Mouse (Mus musculus) embryonic stem cell, embryonic (primary cell): ENCODE data around the gene Cpn1.

Experiments
- CTCF ChIA-PET, 4 experiments: fragments of 300-600 bp in 2 of 4; fragments of 350-600 bp in 2 of 4; sonication (Branson Sonifier 250); formaldehyde crosslinking; loops; one replicate each; lab custom pipeline; 2022; ENCODE audit warnings: inconsistent platforms in 2 of 4; lab: Charles Lee
- POLR2A ChIA-PET, 4 experiments: fragments of 300-600 bp in 2 of 4; fragments of 350-600 bp in 2 of 4; sonication (Branson Sonifier 250); formaldehyde crosslinking; loops; one replicate each; lab custom pipeline; 2022; ENCODE audit warnings: antibody characterized with exemption in 4 of 4, inconsistent platforms in 1 of 4; lab: Charles Lee

The Cpn1 gene

GRCm38 (mm10) chr19:43960014-43960413 lies 26.3 kb downstream of the Cpn1 start:
- ChIA-PET CTCF (interaction anchor here (0.5 to 4.3 kb wide), 21 partner anchors 11 to 226 kb away, joined by 3 to 19 read pairs (median 4); partner anchors contain the start of genes Chuk (in 1 of the 4), Cox15 (in 1 of the 4) and Cutc (in 1 of the 4)), POLR2A (interaction anchor here in 1 of 4 experiments (0.8 kb wide), 1 partner anchor 458 kb away, joined by 4 read pairs; no protein-coding TSS in a partner anchor)

GRCm38 (mm10) chr19:43959162-43959561 lies 27.2 kb downstream of the Cpn1 start:
- POLR2A ChIA-PET, result no interaction called here

GRCm38 (mm10) chr19:43957881-43958280 lies 28.5 kb downstream of the Cpn1 start:
- CTCF ChIA-PET, result interaction anchor here in 2 of 4 experiments (0.6 to 1.7 kb wide), 4 partner anchors 9 to 140 kb away, joined by 3 to 5 read pairs (median 4); no protein-coding TSS in a partner anchor
- POLR2A ChIA-PET, result interaction anchor here in 1 of 4 experiments (1.2 kb wide), 1 partner anchor 134 kb away, joined by 3 read pairs; no protein-coding TSS in a partner anchor

More at GRCm38 (mm10) chr19:43959162-43959561, 27.2 kb downstream of the Cpn1 start:
- CTCF ChIA-PET, result interaction anchor here (0.5 to 4.3 kb wide), 34 partner anchors 10 to 1581 kb away, joined by 3 to 16 read pairs (median 4); partner anchors contain the start of genes Chuk (in 1 of the 4), Cox15 (in 1 of the 4) and Cutc (in 1 of the 4)

GRCm38 (mm10) chr19:43957402-43957801 lies 29.0 kb downstream of the Cpn1 start:
- POLR2A ChIA-PET, result interaction anchor here in 1 of 4 experiments (1.2 kb wide), 1 partner anchor 133 kb away, joined by 3 read pairs; no protein-coding TSS in a partner anchor
- CTCF ChIA-PET, result interaction anchor here in 2 of 4 experiments (0.6 to 1.7 kb wide), 2 partner anchors 8 to 114 kb away, joined by 4 to 5 read pairs; no protein-coding TSS in a partner anchor

GRCm38 (mm10) chr19:43955266-43955665 lies 31.1 kb downstream of the Cpn1 start:
- ChIA-PET POLR2A (interaction anchor here in 2 of 4 experiments (0.6 to 1.1 kb wide), 3 partner anchors 17 to 77 kb away, joined by 4 read pairs; no protein-coding TSS in a partner anchor), CTCF (interaction anchor here in 1 of 4 experiments (0.6 kb wide), 1 partner anchor 94 kb away, joined by 4 read pairs; no protein-coding TSS in a partner anchor)

GRCm38 (mm10) chr19:43954864-43955263 lies 31.5 kb downstream of the Cpn1 start:
- ChIA-PET CTCF (interaction anchor here in 1 of 4 experiments (0.9 kb wide), 1 partner anchor 77 kb away, joined by 3 read pairs; no protein-coding TSS in a partner anchor), POLR2A (interaction anchor here in 2 of 4 experiments (0.6 to 1.1 kb wide), 3 partner anchors 17 to 76 kb away, joined by 4 read pairs; no protein-coding TSS in a partner anchor)

GRCm38 (mm10) chr19:43952936-43953335 lies 33.4 kb downstream of the Cpn1 start:
- ChIA-PET CTCF (interaction anchor here (0.5 to 1.3 kb wide), 8 partner anchors 9 to 120 kb away, joined by 3 to 6 read pairs (median 3); no protein-coding TSS in a partner anchor), POLR2A (interaction anchor here in 1 of 4 experiments (0.7 kb wide), 2 partner anchors 16 to 492 kb away, joined by 3 to 4 read pairs; no protein-coding TSS in a partner anchor)

GRCm38 (mm10) chr19:43949111-43949810 lies 37.1 kb downstream of the Cpn1 start:
- POLR2A ChIA-PET, result interaction anchor here (0.6 to 1.7 kb wide), 17 partner anchors 9 to 403 kb away, joined by 3 to 11 read pairs (median 4); partner anchors contain the start of genes Dnmbp (in 2 of the 4), Cox15 (in 1 of the 4), Cutc (in 1 of the 4) and Slc25a28 (in 1 of the 4)

GRCm38 (mm10) chr19:43944566-43944965 lies 41.8 kb downstream of the Cpn1 start:
- CTCF ChIA-PET, result interaction anchor here in 3 of 4 experiments (0.5 to 1.7 kb wide), 5 partner anchors 14 to 51 kb away, joined by 3 to 6 read pairs (median 5); no protein-coding TSS in a partner anchor

More at GRCm38 (mm10) chr19:43949111-43949810, 37.1 kb downstream of the Cpn1 start:
- CTCF ChIA-PET, result interaction anchor here (0.6 to 1.4 kb wide), 12 partner anchors 9 to 1149 kb away, joined by 3 to 12 read pairs (median 4); no protein-coding TSS in a partner anchor

GRCm38 (mm10) chr19:43943076-43943475 lies 43.3 kb downstream of the Cpn1 start:
- CTCF ChIA-PET, result interaction anchor here in 2 of 4 experiments (0.5 to 0.6 kb wide), 2 partner anchors 63 to 1582 kb away, joined by 4 to 6 read pairs; no protein-coding TSS in a partner anchor
- POLR2A ChIA-PET, result interaction anchor here in 1 of 4 experiments (0.5 kb wide), 1 partner anchor 337 kb away, joined by 3 read pairs; no protein-coding TSS in a partner anchor

More at GRCm38 (mm10) chr19:43944566-43944965, 41.8 kb downstream of the Cpn1 start:
- POLR2A ChIA-PET, result interaction anchor here in 3 of 4 experiments (0.6 to 0.9 kb wide), 3 partner anchors 54 to 310 kb away, joined by 3 to 8 read pairs (median 3); no protein-coding TSS in a partner anchor

- ChIA-PET CTCF (interaction anchor here in 2 of 4 experiments (0.6 to 1.7 kb wide), 13 partner anchors 9 to 869 kb away, joined by 3 to 7 read pairs (median 4); partner anchors contain the start of gene Slc25a28 (in 1 of the 2)), POLR2A (interaction anchor here (0.5 to 2.3 kb wide), 15 partner anchors 9 to 615 kb away, joined by 3 to 7 read pairs (median 3); partner anchors contain the start of gene Ndufb8 (in 1 of the 4))
Observed at GRCm38 (mm10) chr19:43939769-43940689, 46.3 kb downstream of the Cpn1 start, which contains the start of gene Dnmbp. Dnmbp (minus strand) TSS chr19:43940191.

- ChIA-PET CTCF (interaction anchor here in 3 of 4 experiments (0.6 to 1.7 kb wide), 8 partner anchors 10 to 1017 kb away, joined by 3 to 11 read pairs (median 4); no protein-coding TSS in a partner anchor), POLR2A (interaction anchor here (0.6 to 2.3 kb wide), 10 partner anchors 8 to 264 kb away, joined by 3 to 7 read pairs (median 6); partner anchors contain the start of gene Slc25a28 (in 1 of the 4))
Observed at GRCm38 (mm10) chr19:43939171-43939768, 47.1 kb downstream of the Cpn1 start.

GRCm38 (mm10) chr19:43938355-43938754 lies 48.0 kb downstream of the Cpn1 start:
- ChIA-PET CTCF (interaction anchor here in 2 of 4 experiments (0.8 to 1.0 kb wide), 2 partner anchors 14 to 31 kb away, joined by 3 to 4 read pairs; no protein-coding TSS in a partner anchor), POLR2A (interaction anchor here (0.5 to 2.3 kb wide), 12 partner anchors 8 to 263 kb away, joined by 3 to 7 read pairs (median 4); partner anchors contain the start of gene Slc25a28 (in 1 of the 4))

- ChIA-PET CTCF (interaction anchor here in 3 of 4 experiments (0.6 to 1.7 kb wide), 7 partner anchors 10 to 1884 kb away, joined by 3 to 5 read pairs (median 3); no protein-coding TSS in a partner anchor), POLR2A (interaction anchor here (0.6 to 3.1 kb wide), 12 partner anchors 8 to 262 kb away, joined by 3 to 18 read pairs (median 3); partner anchors contain the start of genes Dnmbp (in 3 of the 4) and Pkd2l1 (in 1 of the 4))
Observed at GRCm38 (mm10) chr19:43930926-43931325, 55.4 kb downstream of the Cpn1 start.

- POLR2A ChIA-PET, result interaction anchor here in 3 of 4 experiments (0.6 to 3.1 kb wide), 12 partner anchors 9 to 262 kb away, joined by 3 to 18 read pairs (median 3); partner anchors contain the start of genes Dnmbp (in 2 of the 3), Pkd2l1 (in 1 of the 3) and Slc25a28 (in 1 of the 3)
- CTCF ChIA-PET, result interaction anchor here in 3 of 4 experiments (0.6 to 1.7 kb wide), 5 partner anchors 29 to 1885 kb away, joined by 3 to 5 read pairs (median 3); no protein-coding TSS in a partner anchor
Observed at GRCm38 (mm10) chr19:43930366-43930765, 56.0 kb downstream of the Cpn1 start.
